Mouse (Mus musculus) limb, embryonic 14.5 days (tissue): Measurements from ENCODE around the gene Gtpbp1. TPM values are rescaled to one million over a fixed set of nuclear protein-coding genes. Genes with fewer than 3 reads are reported as not detected.
"Not testable (repeated sequence)": the region's sequence is repeated elsewhere in the genome, so short reads cannot be mapped to it uniquely, and the experiment has no call there.

ENCODE experiments used
- ATAC-seq: fragments of 200-750 bp; cut with Nextera tagmentation; 2 replicates; pipeline ENCODE4 v1.8.0; 2017; ENCODE audit warnings: low read depth, moderate number of reproducible peaks, moderate TSS enrichment; ENCODE audit not compliant: low FRiP score
- DNase-seq: peaks from one replicate; pipeline ENCODE4 v3.0.0-alpha.2; 2015; ENCODE audit warnings: low spot score
- H3K27ac ChIP-seq: fragments of 300-500 bp; sonication (generic); replicated peaks from 2 replicates; pipeline ENCODE4 v1.5.1; 2014; ENCODE audit warnings: low read depth, mild to moderate bottlenecking, low read length, moderate library complexity, mixed read lengths
- H3K27me3 ChIP-seq: fragments of 300-500 bp; sonication (generic); 2 replicates; pipeline ENCODE4 v1.6.1; 2014; ENCODE audit warnings: low read length, mixed read lengths; ENCODE audit not compliant: control insufficient read depth, insufficient read depth
- H3K36me3 ChIP-seq: fragments of 300-500 bp; sonication (generic); 2 replicates; pipeline ENCODE4 v1.6.1; 2014; ENCODE audit warnings: mild to moderate bottlenecking, low read length, moderate library complexity, mixed read lengths; ENCODE audit not compliant: control insufficient read depth, insufficient read depth
- H3K4me1 ChIP-seq: fragments of 300-500 bp; sonication (generic); 2 replicates; pipeline ENCODE4 v1.6.1; 2014; ENCODE audit warnings: antibody characterized with exemption, low read length, mixed read lengths; ENCODE audit not compliant: control insufficient read depth, insufficient read depth
- H3K4me2 ChIP-seq: fragments of 300-500 bp; sonication (generic); replicated peaks from 2 replicates; pipeline ENCODE4 v1.6.1; 2014; ENCODE audit warnings: low read depth, mild to moderate bottlenecking, low read length, moderate library complexity; ENCODE audit not compliant: severe bottlenecking
- H3K4me3 ChIP-seq: fragments of 300-500 bp; sonication (generic); replicated peaks from 2 replicates; pipeline ENCODE4 v1.5.1; 2014; ENCODE audit warnings: low read length
- H3K9ac ChIP-seq: fragments of 300-500 bp; sonication (generic); 2 replicates; pipeline ENCODE4 v1.6.1; 2014; ENCODE audit warnings: mild to moderate bottlenecking, low read depth, low read length, moderate library complexity; ENCODE audit not compliant: severe bottlenecking
- H3K9me3 ChIP-seq: fragments of 300-500 bp; sonication (generic); 2 replicates; pipeline ENCODE4 v1.6.1; 2016; ENCODE audit warnings: low read length; ENCODE audit not compliant: control insufficient read depth
- POLR2A ChIP-seq: fragments of 200-500 bp; IDR thresholded peaks from 2 replicates; pipeline ENCODE4 v1.8.0; 2012; ENCODE audit warnings: inconsistent platforms, mild to moderate bottlenecking, moderate library complexity, borderline replicate concordance; ENCODE audit not compliant: insufficient read depth, insufficient read length; ENCODE audit errors: extremely low read depth
- WGBS: fragments of 180-500 bp; shearing (Covaris S2); extraction: QIAGEN DNeasy Blood & Tissue Kit; methylation state at CpG from one replicate; pipeline ENCODE4 v1.1.7; 2014; 5-methylcytosine and 5-hydroxymethylcytosine counted together
- polyA plus RNA-seq, 2 experiments: library from polyadenylated mRNA; depleted of rRNA in 1 of 2; stranded (reverse) in 1 of 2; unstranded in 1 of 2; fragments of >200 nt; fragmentation: Nextera tagmentation in 1 of 2; extraction: Ambion mirVana in 1 of 2; gene quantifications; 2 replicates each; pipeline versions ENCODE4 v1.2.1 to v1.2.3; 2012 to 2014

The Gtpbp1 gene
- polyA plus RNA-seq, 2 experiments = 32.6 to 39.6 TPM

- WGBS = 89% methylated on average over 8 of the region's 8 CpGs
Measured at GRCm38 (mm10) chr15:79664666-79665065, 26.0 kb upstream of the Gtpbp1 start.

GRCm38 (mm10) chr15:79669195-79669594, 21.4 kb upstream of the Gtpbp1 start:
- DNase-seq = no peak
- H3K4me1 ChIP-seq = no peaks in the 10 kb centered on the region
- H3K9me3 ChIP-seq = no peaks in the 10 kb centered on the region
- H3K9ac ChIP-seq = no peak overlapping the region
- no peak overlapping the region for H3K4me3 ChIP-seq
- H3K27ac ChIP-seq = no peak overlapping the region
- H3K36me3 ChIP-seq = peaks cover 43% of the 10 kb centered on the region
- no peaks in the 10 kb centered on the region for H3K27me3 ChIP-seq
- WGBS = 74% methylated on average over 10 of the region's 10 CpGs
- TF ChIP-seq POLR2A = no peak
- ATAC-seq = no peak
- H3K4me2 ChIP-seq = no peak overlapping the region

More at GRCm38 (mm10) chr15:79664666-79665065, 26.0 kb upstream of the Gtpbp1 start:
- Histone ChIP-seq H3K27me3 (no peaks in the 10 kb centered on the region), H3K4me2 (no peak overlapping the region), H3K36me3 (peaks cover 22% of the 10 kb centered on the region), H3K9ac (no peak overlapping the region), H3K4me1 (peaks cover 3% of the 10 kb centered on the region; the same call in 1 of the 2 replicates), H3K9me3 (no peaks in the 10 kb centered on the region), H3K27ac (no peak overlapping the region), H3K4me3 (no peak overlapping the region)
- DNase-seq (no peak), ATAC-seq (no peak)
- TF ChIP-seq POLR2A = no peak

GRCm38 (mm10) chr15:79670249-79670971, 20.2 kb upstream of the Gtpbp1 start, which contains the start of gene Tomm22:
Tomm22 (plus strand) TSS chr15:79670861.
- Histone ChIP-seq H3K27me3 (no peaks in the 10 kb centered on the region), H3K4me1 (no peaks in the 10 kb centered on the region), H3K9me3 (no peaks in the 10 kb centered on the region), H3K9ac (peak within 1 kb of the TSS; percentile 80), H3K4me3 (peak within 1 kb of the TSS; percentile 85), H3K27ac (0 out of 2 replicates have a peak within 1 kb of the TSS, but pooled peaks have one; percentile 13), H3K36me3 (peaks cover 51% of the 10 kb centered on the region), H3K4me2 (peak within 1 kb of the TSS; percentile 57)
- DNase-seq (peak; percentile 96), ATAC-seq (peak; percentile 95)
- peak; percentile 62; the same call in 1 of the 2 replicates for TF ChIP-seq POLR2A
- WGBS = 20% methylated on average over 32 of the region's 33 CpGs

GRCm38 (mm10) chr15:79670972-79671299, 19.7 kb upstream of the Gtpbp1 start:
- Histone ChIP-seq H3K9me3 (no peaks in the 10 kb centered on the region), H3K4me3 (peak overlapping the region; percentile 85), H3K4me2 (peak overlapping the region; percentile 57), H3K9ac (peak overlapping the region; percentile 80), H3K27ac (0 out of 2 replicates have a peak overlapping the region, but pooled peaks have one; percentile 13), H3K4me1 (no peaks in the 10 kb centered on the region), H3K27me3 (no peaks in the 10 kb centered on the region), H3K36me3 (peaks cover 52% of the 10 kb centered on the region)
- DNase-seq (no peak), ATAC-seq (peak; percentile 59)
- no peak for TF ChIP-seq POLR2A
- under 1% methylated on average over 21 of the region's 37 CpGs for WGBS

- Histone ChIP-seq H3K4me3 (peak overlapping the region; percentile 85), H3K4me2 (peak overlapping the region; percentile 57), H3K9ac (0 out of 2 replicates have a peak overlapping the region, but pooled peaks have one; percentile 80), H3K36me3 (peaks cover 52% of the 10 kb centered on the region)
- not testable (repeated sequence) for H3K27ac ChIP-seq, H3K9me3 ChIP-seq, H3K4me1 ChIP-seq, ATAC-seq, H3K27me3 ChIP-seq, DNase-seq
- 76% methylated on average over 11 of the region's 11 CpGs for WGBS
Measured at GRCm38 (mm10) chr15:79671828-79672348, 18.8 kb upstream of the Gtpbp1 start.
